Mouse (Mus musculus): ENCODE measurements around the gene Nr1i3. TPM values are rescaled to one million over a fixed set of nuclear protein-coding genes. Genes with fewer than 3 reads are reported as not detected.

Nr1i3 gene
- total RNA-seq, 2 experiments from 2014 or later = not detected

DNA sequence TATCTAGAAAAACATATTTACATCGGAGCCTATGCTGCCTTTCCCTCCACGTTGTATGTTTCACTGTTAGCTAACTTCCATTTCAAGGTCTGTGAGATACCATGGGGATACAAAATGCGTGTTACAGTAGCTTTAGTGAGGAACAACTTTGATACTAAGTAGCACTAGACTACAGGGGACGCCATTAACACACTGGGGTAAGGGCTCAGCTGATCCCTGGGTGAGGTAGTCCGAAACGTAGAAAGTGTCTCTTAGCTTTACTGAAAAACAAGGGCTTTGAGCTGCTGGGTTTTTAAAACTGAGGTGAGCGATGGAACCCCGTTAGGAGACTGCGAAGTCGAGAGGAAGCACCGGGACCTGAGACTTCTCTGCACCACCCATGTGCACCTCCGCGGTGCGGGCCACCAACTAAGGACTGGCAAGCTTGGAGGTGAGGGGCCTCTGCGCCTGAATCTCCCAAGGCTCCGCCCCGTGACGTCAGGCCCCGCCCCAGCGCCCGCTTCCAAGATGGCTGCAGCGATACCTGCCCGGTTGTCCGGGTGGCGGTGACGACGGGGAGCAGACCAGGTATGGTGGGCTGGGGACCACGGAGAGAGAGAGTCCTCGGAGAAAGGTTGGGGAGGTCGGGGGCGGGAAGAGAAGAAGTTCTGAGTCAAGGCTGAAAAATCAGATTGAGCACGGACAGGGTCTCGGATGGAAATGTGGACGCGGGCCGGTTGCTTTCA lies 56.2 kb downstream of the Nr1i3 start, which contains the start of gene B4galt3:
TSS of gene B4galt3 (plus strand) at position 481 of the 725 bp plus-strand sequence.
- intact Hi-C loops (cut with DNase I; ENCODE audit: low total_unique reads) = no loop called here

More for the DNA sequence above, 56.2 kb downstream of the Nr1i3 start, which contains the start of gene B4galt3:
- peak; percentile 95 for DNase-seq

Other genes with a start within 250 kb of the Nr1i3 start
- gene Fcgr2b, start 237.4 kb upstream of the Nr1i3 start, total RNA-seq (2021) = 1 to 10 TPM; 3.0 to 3.4 TPM
- not detected for gene Fcgr4, start 195.1 kb upstream of the Nr1i3 start, total RNA-seq (2021)
- gene Fcgr3, start 149.0 kb upstream of the Nr1i3 start, total RNA-seq (2021) = 1 to 10 TPM; 7.0 to 7.4 TPM
- gene Cfap126, start 100.1 kb upstream of the Nr1i3 start, total RNA-seq (2021) = under 1 TPM; 0.72 to 0.73 TPM
- gene Sdhc, start 63.4 kb upstream of the Nr1i3 start, total RNA-seq (2021) = 100 to 1,000 TPM; 692 to 793 TPM
- gene Mpz, start 63.3 kb upstream of the Nr1i3 start, total RNA-seq (2021) = 100 to 1,000 TPM; 117 to 734 TPM
- 10 to 100 TPM; 12.3 to 17.1 TPM for gene Pcp4l1, start 17.7 kb upstream of the Nr1i3 start, total RNA-seq (2021)
- gene Tomm40l, start 8.5 kb downstream of the Nr1i3 start, total RNA-seq (2021) = 10 to 100 TPM; 44.3 to 46.7 TPM
- gene Apoa2, start 11.1 kb downstream of the Nr1i3 start, total RNA-seq (2021) = not detected
- gene Fcer1g, start 20.4 kb downstream of the Nr1i3 start, total RNA-seq (2021) = 1 to 10 TPM; 6.3 to 7.1 TPM
- gene Adamts4, start 36.5 kb downstream of the Nr1i3 start, total RNA-seq (2021) = 1 to 10 TPM; 2.4 to 3.1 TPM
- gene Ndufs2, start 37.4 kb downstream of the Nr1i3 start, total RNA-seq (2021) = 100 to 1,000 TPM; 580 to 737 TPM
- 1 to 10 TPM; 5.9 to 9.4 TPM for gene B4galt3, start 56.4 kb downstream of the Nr1i3 start, total RNA-seq (2021)
- 10 to 100 TPM in 1 of 2 experiments, 1 to 10 TPM in 1; 9.6 to 11.8 TPM for gene Ppox, start 67.2 kb downstream of the Nr1i3 start, total RNA-seq (2021)
- 10 to 100 TPM; 13.1 to 13.7 TPM for gene Usp21, start 74.0 kb downstream of the Nr1i3 start, total RNA-seq (2021)
- 10 to 100 TPM; 84.3 to 87.2 TPM for gene Ufc1, start 81.1 kb downstream of the Nr1i3 start, total RNA-seq (2021)
- 10 to 100 TPM; 26.3 to 27.7 TPM for gene Dedd, start 115.2 kb downstream of the Nr1i3 start, total RNA-seq (2021)
- gene Nit1, start 131.7 kb downstream of the Nr1i3 start, total RNA-seq (2021) = 10 to 100 TPM; 19.3 to 25.3 TPM
- 10 to 100 TPM; 86.7 to 93.6 TPM for gene Pfdn2, start 131.7 kb downstream of the Nr1i3 start, total RNA-seq (2021)
- gene Klhdc9, start 146.8 kb downstream of the Nr1i3 start, total RNA-seq (2021) = under 1 TPM; 0.20 to 0.27 TPM
- not detected for gene Nectin4, start 156.1 kb downstream of the Nr1i3 start, total RNA-seq (2021)
- gene Arhgap30, start 175.0 kb downstream of the Nr1i3 start, total RNA-seq (2021) = 1 to 10 TPM in 1 of 2 experiments, under 1 TPM in 1; 0.97 to 1.2 TPM
- 10 to 100 TPM; 25.8 to 27.0 TPM for gene Usf1, start 197.3 kb downstream of the Nr1i3 start, total RNA-seq (2021)
- gene Tstd1, start 204.9 kb downstream of the Nr1i3 start, total RNA-seq (2021) = under 1 TPM; 0.78 to 0.98 TPM
- 10 to 100 TPM; 10.8 to 12.6 TPM for gene F11r, start 223.6 kb downstream of the Nr1i3 start, total RNA-seq (2021)

Measured in gastrocnemius, postnatal 14 days (tissue).